Mouse (Mus musculus) skeletal muscle tissue, adult 2 months (tissue): Measurements from ENCODE around the gene Lhx9.

ENCODE experiments used
- DNase-seq: peaks from one replicate; pipeline ENCODE4 v3.0.0-alpha.2; 2012; ENCODE audit warnings: low read depth, low spot score

Lhx9 gene

DNA sequence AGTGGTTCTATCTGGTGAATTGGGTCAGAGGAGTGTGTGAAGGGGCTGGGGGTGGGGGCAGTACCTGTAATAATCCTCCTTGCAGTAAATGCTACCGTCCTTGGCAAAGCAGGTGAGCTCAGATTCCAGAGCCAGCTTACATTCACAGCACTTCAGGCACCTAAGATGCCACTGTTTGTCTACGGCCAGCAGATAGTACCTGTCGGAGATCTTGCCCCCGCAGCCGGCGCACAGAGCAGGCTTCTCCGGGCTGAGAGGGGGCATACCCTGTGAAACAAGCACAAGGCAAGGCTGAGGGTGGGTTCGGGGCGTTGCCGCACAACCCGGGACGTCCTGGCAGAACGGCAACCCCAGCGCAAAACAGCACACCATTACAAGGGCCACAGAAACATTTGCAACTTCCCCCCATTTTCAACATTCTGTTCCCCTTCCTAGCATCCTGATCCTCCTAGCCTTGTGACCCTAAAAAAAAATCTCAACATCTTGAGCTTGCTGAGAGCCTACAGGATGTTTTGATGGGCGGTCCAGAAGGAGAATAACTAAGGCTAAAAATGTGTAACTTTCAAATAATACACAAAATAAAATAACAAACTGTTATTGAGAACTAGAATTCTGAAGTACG lies 8.5 kb downstream of the Lhx9 start:
- DNase-seq = no peak

DNA sequence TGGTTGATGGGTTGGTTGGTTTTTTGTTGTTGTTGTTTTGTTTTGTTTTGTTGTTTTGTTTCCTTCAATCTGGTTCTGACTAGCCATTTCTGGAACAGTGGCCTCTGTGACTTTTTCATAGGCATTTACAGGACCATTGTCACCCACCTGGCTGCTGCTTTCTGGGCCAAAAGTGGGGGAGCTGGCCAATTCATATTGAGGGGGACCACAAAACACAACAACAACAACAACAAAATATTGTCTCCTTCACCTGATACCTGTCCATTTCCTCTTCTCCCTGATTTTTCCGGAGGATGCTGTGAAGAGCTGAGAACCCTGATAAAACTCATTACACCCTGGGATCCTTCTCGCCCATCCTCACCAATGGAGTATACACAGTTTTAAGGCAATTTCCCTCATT lies 9.1 kb downstream of the Lhx9 start:
- no peak for DNase-seq

DNA sequence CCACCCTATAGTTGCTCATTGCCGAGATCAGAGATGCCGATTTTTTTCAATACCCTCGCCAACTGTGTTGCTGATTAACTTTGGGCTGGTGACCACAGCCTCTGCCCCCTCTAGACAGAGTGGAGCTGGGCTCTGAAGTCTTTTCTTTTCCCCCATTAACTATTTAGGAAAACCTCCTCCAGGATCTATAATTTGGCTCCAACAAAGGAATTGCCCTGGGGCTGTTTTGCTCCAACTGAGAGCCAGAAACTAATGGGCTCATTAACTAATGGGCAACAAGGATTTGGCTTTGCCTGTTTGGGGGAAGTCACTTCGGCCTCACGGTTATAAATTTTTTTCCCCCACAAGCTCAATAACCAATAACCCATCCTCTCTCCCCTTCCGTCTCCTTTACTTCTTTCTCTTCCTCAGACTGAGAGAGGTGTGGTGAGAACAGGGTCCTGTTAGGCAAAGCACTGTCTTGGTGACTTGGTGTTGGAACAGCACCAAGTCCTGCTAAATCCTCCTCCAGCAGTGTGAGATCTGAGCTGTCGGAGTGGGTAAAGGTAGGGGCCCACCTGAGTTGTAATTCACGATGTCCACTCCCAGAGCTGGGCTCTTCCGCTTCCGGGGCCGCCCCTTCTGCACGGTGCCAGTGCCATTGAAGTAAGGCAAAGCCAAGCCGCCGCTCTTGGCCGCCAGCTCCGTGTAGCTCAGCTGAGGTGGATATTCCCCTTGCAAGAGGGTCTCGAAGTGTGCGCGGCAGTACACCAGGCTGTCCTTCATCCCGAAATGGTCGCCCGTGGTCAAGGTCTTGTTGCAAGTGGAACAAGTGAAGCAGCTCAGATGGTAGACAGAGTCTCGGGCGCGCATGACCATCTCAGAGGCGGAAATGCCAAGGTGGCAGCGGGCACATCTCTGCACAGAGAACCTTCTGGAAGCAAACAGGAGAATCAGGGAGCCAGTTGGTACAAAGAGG lies 10.3 kb downstream of the Lhx9 start:
- no peak for DNase-seq

DNA sequence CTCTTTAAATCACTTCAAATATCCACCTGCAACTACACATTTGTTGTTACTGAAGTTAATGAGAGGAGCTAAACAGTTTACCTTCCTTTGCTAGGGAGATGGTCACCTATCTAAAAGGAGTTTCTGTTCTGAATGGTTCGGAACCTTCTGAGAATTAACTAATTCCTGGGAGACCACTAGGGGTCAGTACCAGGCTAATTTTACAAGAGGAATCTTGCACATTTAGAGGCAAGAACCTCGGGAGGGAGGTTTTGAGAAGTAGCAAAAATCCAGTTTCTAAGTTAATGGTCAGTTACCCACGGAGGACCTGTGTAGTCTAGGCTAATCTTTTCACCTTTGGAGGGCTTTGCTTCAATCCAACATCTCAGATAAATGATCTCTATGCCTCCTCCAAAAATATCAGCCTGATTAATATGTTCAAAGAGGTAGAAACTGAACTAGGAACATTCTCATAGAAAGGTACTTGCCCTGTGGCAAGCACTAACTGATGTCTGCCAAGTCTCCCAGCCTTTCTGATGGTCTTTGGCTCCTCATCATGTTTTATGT lies 12.9 kb downstream of the Lhx9 start:
- peak; percentile 25 for DNase-seq

DNA sequence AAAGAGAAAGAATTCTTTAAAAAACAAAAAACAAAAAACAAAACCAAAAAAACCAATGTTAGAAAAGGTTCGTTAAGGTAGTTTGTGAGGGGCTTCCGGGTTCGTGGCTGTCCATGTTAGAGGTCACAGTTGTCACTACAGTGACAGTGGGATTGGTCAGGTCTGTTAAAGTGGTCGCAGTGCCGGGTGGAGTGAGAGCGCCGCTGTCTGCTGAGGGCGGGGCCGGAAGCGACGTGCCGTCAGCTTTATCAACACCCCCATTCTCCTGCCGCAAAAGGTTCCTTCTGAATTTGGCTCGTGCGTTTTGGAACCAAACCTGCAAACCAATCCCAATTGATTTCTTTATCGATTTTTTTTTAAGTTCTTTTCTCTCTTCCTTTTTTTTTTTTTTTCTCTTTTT lies 17.1 kb downstream of the Lhx9 start:
- no peak for DNase-seq

DNA sequence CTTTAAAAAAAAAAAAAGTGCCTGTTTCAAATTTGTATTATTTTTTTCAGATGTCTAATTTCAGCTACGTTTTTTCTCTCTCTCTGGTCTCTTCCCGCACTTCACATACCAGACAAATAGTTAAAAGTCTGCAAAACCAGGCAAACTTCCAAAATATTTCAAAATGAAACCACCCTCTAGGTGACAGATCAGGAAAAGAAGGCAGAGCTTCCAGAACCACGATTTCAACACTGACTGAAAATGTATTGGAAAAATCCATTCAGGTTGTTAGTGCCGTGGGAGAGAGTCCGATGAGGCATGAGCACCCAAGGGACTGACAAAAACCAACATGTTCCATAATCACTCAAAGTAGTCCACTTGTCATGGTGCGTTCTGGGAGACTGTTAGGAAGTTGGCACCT lies 21.5 kb downstream of the Lhx9 start:
- DNase-seq = no peak

DNA sequence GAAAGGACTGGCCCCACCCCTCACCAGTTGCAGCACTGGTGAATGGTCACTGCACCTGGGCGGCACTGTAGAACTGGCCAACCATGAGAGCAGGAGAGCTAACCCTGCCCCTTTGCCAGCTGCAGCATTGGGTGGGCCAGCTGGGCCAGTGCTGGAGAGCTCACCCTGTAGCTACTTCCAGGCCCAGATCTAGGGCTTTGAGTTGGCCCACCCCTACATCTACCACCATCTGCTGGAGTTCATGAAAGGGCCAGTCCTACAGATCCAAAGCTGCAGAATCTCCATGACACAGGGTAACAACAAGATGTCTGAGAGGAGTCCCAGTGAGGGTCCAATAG lies 25.4 kb downstream of the Lhx9 start:
- no peak for DNase-seq

DNA sequence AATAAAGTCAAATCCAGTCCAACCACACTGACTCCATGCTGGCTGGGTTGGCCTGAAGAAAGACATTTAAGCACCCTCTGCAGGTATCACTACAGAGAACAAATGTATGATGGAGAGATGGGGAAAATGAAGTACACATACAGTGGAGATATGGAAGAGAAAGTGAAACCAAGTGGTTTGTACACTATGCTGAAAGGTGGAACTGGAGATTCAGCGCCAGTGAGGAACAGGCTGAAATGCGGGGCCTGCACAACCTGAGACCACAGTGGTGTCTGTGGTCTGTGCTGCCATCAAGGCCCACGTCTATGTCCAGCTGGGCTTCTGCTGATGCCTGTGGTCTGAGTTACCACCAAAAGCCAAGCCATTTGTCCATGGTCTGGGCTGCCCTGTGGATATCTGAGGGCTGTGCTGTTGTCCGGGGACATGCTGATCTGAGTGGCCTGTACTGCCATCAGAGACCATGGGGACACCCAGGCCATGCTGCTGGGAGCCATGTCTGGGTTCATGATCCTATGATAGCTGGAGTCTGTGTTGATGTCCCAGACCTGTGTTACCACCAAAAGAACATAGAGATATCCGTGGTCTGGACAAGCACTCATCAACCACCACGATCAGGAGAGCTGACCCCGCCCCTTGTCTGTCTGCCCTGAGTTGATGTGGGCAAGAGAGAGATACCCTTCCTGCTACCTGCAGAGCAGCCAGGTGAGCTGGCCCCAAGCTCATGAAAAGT lies 26.0 kb downstream of the Lhx9 start:
- no peak for DNase-seq

DNA sequence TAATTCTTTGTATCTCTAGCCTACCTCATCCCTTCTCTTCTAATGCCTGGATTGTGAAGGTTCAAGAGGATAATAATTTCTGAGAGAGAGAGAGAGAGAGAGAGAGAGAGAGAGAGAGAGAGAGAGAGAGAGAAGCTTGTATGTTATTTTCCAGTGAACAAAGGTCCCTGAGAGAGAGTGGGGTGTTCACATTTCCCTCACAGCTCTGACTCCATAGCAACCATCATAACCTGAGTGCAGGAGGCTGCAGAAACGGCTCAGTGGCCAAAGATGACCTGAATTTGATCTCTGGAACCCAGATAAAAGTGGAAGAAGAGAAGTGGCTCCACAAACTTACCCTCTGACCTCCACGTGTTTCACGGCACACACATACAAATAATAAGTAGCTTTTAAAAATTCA lies 46.6 kb downstream of the Lhx9 start:
- DNase-seq = no peak

DNA sequence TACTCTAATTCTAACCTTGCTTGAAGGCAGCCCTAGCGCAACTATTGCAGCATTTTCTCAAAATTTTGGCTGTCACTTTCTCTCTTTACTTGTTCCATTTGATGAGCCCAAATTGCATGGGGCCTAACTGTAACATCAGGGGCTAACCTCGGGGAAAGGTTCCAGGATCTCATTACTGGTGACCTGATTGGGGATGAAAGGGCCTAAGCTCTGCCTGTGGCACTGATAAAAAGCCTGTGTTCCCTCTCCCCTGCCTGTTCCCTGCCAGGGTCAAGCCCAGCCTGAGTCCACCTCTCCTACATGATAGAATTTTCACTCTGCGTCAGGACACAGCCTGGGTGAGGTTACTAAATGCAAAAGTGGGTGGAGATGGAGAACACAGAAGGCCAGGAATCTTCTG lies 47.1 kb downstream of the Lhx9 start:
- DNase-seq = no peak

DNA sequence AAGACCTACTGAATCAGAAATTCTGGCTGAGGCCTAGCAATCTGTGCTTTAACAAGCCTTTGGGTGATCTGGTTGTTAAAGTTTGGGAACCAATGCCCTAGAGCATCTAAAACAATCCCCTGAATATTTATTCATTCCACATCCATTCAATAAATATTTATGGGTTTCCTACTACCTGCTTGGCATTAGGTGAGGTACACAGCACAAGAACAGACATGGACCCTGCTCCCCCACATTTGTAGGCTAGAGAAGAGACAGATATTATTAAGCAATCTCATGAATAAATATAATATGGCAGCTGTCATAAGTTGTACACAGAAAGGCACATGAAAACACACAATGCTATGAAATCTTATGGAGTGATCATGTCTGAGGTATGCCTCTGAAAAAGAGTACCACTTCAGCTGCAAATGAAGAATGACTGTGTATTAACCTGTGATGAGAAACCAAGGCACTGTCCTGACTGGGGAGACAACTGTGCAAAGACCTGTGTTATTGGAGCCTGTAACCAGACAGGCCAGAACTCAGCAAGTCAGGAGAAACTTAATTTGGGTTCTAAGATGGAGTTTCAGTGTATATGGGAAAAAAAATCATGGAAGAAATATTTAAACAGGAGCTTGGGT lies 48.6 kb downstream of the Lhx9 start:
- DNase-seq = no peak

DNA sequence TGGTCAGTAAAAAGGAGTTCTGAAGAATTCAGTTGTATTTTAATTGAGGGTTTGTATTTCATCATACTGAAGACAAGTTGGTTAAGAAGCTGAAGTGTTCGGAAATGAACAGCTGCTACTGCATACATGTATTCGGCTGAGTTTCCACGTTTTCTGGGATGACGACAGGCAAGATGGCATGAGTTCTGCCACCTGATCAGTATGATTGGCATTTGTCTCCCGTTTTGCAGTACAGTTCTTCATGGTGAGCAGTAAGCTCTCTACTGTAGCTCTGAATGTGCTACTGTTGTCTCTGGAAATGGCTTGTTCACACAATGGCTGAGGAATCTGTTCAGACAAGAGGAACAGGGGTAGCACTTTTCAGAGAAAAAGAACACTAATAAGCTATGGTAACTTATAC lies 50.3 kb downstream of the Lhx9 start:
- DNase-seq = no peak

DNA sequence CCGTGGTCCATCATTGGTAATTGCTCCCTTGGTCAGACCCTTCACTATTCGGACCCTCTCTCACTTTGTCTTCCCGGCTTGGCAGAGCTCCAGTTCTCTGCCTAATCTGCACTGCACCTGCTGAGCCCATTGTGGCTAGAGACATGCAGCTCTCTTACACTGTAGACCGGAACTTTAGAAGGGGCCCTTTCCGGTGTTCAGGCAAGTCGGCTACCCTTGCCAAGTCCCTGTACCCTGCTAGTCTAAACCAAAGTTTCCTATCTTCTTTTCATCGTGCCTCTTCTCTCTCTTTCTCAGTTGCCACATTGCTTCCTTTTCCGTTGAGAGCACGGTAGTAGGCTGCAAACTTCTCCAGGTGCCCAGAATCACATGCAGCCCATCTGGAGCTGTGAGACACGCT lies 62.5 kb downstream of the Lhx9 start:
- no peak for DNase-seq

DNA sequence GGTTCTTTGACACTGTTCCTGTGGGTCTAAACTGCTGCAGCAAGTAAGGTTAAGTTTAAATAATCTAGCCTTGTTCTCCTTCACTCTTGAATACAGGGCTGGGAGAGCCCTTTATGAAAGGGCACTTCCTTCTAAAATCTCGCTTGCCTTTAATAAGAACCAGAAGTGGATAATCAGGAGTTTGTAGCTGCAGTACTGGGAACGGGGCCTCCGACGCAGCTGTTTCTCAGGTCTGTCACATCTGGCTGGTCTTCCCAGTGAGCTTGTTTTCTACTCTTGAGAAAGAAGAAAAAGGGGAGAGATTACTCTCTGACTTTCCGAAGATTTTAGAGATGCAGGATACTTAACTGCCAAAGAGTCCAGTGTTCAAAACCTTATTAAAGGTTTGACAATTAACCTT lies 64.4 kb downstream of the Lhx9 start:
- DNase-seq = no peak
